Mouse (Mus musculus): ENCODE data around the gene Tspyl1. TPM values are rescaled to one million over a fixed set of nuclear protein-coding genes. Genes with fewer than 3 reads are reported as not detected.

Gene Tspyl1
- polyA plus RNA-seq (2014; fragmentation: Illumina TruSeq; extraction: RNeasy Lipid Tissue Mini Kit (QIAGEN cat#74804); ENCODE audit: low read depth, low replicate concordance) = 54.0 TPM

GRCm38 (mm10) chr10:34281962-34282388, at the start of gene Tspyl1:
Tspyl1 (plus strand) TSS chr10:34282190.

DNA sequence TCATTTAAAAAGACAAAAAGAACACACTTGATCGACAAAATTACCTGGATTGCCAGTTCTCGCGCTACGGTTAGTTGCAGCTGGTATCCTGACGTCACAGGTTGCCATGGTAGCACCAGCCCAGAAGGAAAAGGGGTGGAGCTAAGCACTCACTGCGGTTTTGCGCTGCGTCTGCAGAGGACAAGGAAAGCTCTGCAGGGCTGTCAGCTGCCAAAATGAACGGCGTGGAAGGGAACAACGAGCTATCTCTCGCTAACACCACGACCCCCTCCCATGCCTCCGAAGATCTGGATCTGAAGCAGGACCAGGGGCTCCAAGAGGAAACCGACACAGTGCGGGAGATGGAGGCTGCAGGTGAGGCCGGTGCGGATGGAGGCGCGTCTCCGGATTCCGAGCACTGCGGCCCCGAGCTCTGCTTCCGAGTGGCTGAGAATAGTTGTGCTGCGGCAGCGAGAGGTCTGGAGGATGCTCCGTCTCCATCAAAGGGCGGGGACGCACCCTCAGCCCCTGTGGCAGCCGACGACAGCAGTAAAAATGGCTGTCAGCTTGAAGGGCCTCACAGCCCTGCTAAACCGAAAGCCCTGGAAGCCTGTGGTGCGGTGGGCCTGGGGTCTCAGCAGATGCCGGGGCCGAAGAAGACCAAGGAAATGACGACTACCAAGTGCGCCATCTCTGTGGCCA, 15.4 kb downstream of the Tspyl1 start, which contains the start of gene Tspyl4:
Tspyl4 (plus strand) TSS at position 144 of the 681 bp plus-strand sequence.

Other genes with a start within 250 kb of the Tspyl1 start
- not detected for gene Trappc3l, start 244.6 kb upstream of the Tspyl1 start, polyA plus RNA-seq (2014; fragmentation: Illumina TruSeq; extraction: RNeasy Lipid Tissue Mini Kit (QIAGEN cat#74804); ENCODE audit: low read depth, low replicate concordance)
- gene Calhm4, start 237.9 kb upstream of the Tspyl1 start, polyA plus RNA-seq (2014; fragmentation: Illumina TruSeq; extraction: RNeasy Lipid Tissue Mini Kit (QIAGEN cat#74804); ENCODE audit: low read depth, low replicate concordance) = not detected
- 1.5 TPM for gene Calhm5, start 185.7 kb upstream of the Tspyl1 start, polyA plus RNA-seq (2014; fragmentation: Illumina TruSeq; extraction: RNeasy Lipid Tissue Mini Kit (QIAGEN cat#74804); ENCODE audit: low read depth, low replicate concordance)
- not detected for gene Calhm6, start 154.2 kb upstream of the Tspyl1 start, polyA plus RNA-seq (2014; fragmentation: Illumina TruSeq; extraction: RNeasy Lipid Tissue Mini Kit (QIAGEN cat#74804); ENCODE audit: low read depth, low replicate concordance)
- gene Dse, start 74.5 kb upstream of the Tspyl1 start, polyA plus RNA-seq (2014; fragmentation: Illumina TruSeq; extraction: RNeasy Lipid Tissue Mini Kit (QIAGEN cat#74804); ENCODE audit: low read depth, low replicate concordance) = 4.3 TPM
- gene Tspyl4, start 15.3 kb downstream of the Tspyl1 start, polyA plus RNA-seq (2014; fragmentation: Illumina TruSeq; extraction: RNeasy Lipid Tissue Mini Kit (QIAGEN cat#74804); ENCODE audit: low read depth, low replicate concordance) = 20.7 TPM
- not detected for gene Col10a1, start 107.8 kb downstream of the Tspyl1 start, polyA plus RNA-seq (2014; fragmentation: Illumina TruSeq; extraction: RNeasy Lipid Tissue Mini Kit (QIAGEN cat#74804); ENCODE audit: low read depth, low replicate concordance)
- gene Nt5dc1, start 136.4 kb downstream of the Tspyl1 start, polyA plus RNA-seq (2014; fragmentation: Illumina TruSeq; extraction: RNeasy Lipid Tissue Mini Kit (QIAGEN cat#74804); ENCODE audit: low read depth, low replicate concordance) = 11.7 TPM
- gene Frk, start 201.2 kb downstream of the Tspyl1 start, polyA plus RNA-seq (2014; fragmentation: Illumina TruSeq; extraction: RNeasy Lipid Tissue Mini Kit (QIAGEN cat#74804); ENCODE audit: low read depth, low replicate concordance) = 1.3 TPM